Mouse (Mus musculus) intestine, embryonic 16.5 days (tissue): Measurements from ENCODE around the gene Abr. TPM values are rescaled to one million over a fixed set of nuclear protein-coding genes. Genes with fewer than 3 reads are reported as not detected.

ENCODE experiments used
- ATAC-seq: fragments of 200-750 bp; cut with Nextera tagmentation; 2 replicates; pipeline ENCODE4 v1.8.0; 2017; ENCODE audit warnings: moderate TSS enrichment, moderate library complexity
- H3K27ac ChIP-seq: fragments of 300-500 bp; sonication (generic); 2 replicates; pipeline ENCODE4 v1.5.1; 2014; ENCODE audit warnings: mild to moderate bottlenecking, low read length
- H3K27me3 ChIP-seq: fragments of 300-500 bp; sonication (generic); replicated peaks from 2 replicates; pipeline ENCODE4 v1.6.1; 2014; ENCODE audit warnings: low read length, control low read depth, mixed read lengths; ENCODE audit not compliant: control insufficient read depth, insufficient read depth
- H3K36me3 ChIP-seq: fragments of 300-500 bp; sonication (generic); 2 replicates; pipeline ENCODE4 v1.6.1; 2014; ENCODE audit warnings: low read length, control low read depth; ENCODE audit not compliant: control insufficient read depth, insufficient read depth
- H3K4me1 ChIP-seq: fragments of 300-500 bp; sonication (generic); 2 replicates; pipeline ENCODE4 v1.6.1; 2014; ENCODE audit warnings: low read length, control low read depth, mixed read lengths; ENCODE audit not compliant: control insufficient read depth, insufficient read depth
- H3K4me2 ChIP-seq: fragments of 300-500 bp; sonication (generic); 2 replicates; pipeline ENCODE4 v1.6.1; 2014; ENCODE audit warnings: low read depth, low read length, control low read depth
- H3K4me3 ChIP-seq: fragments of 300-500 bp; sonication (generic); 2 replicates; pipeline ENCODE4 v1.5.1; 2014; ENCODE audit warnings: mild to moderate bottlenecking, low read length
- H3K9ac ChIP-seq: fragments of 300-500 bp; sonication (generic); 2 replicates; pipeline ENCODE4 v1.6.1; 2014; ENCODE audit warnings: low read depth, low read length
- H3K9me3 ChIP-seq: fragments of 300-500 bp; sonication (generic); 2 replicates; pipeline ENCODE4 v1.6.1; 2016; ENCODE audit warnings: low read length, control low read depth; ENCODE audit not compliant: control insufficient read depth
- WGBS: fragments of 180-500 bp; shearing (Covaris S2); extraction: QIAGEN DNeasy Blood & Tissue Kit; methylation state at CpG from one replicate; pipeline ENCODE4 v1.1.7; 2014; 5-methylcytosine and 5-hydroxymethylcytosine counted together
- polyA plus RNA-seq: library from polyadenylated mRNA; unstranded; fragments of >200 nt; fragmentation: Nextera tagmentation; extraction: Ambion mirVana; gene quantifications from 2 replicates; pipeline ENCODE4 v1.2.1, GENCODE M21; 2015

The Abr gene
- polyA plus RNA-seq, 1 experiment from 2014 or later, result 29.5 TPM

- Histone ChIP-seq H3K36me3 (peaks cover 3% of the 10 kb centered on the region; the same call in 1 of the 2 replicates), H3K9me3 (no peaks in the 10 kb centered on the region), H3K4me1 (peaks cover 16% of the 10 kb centered on the region), H3K9ac (no peak overlapping the region), H3K27me3 (no peaks in the 10 kb centered on the region), H3K4me2 (no peak overlapping the region), H3K4me3 (no peak overlapping the region), H3K27ac (no peak overlapping the region)
- 66% methylated on average over 4 of the region's 4 CpGs for WGBS
- ATAC-seq, result no peak
Observed at GRCm38 (mm10) chr11:76429046-76429445, 193.1 kb downstream of the Abr start.

- H3K4me1 ChIP-seq, result peaks cover 16% of the 10 kb centered on the region
- no peak overlapping the region for H3K4me3 ChIP-seq
- no peak overlapping the region for H3K27ac ChIP-seq
- H3K4me2 ChIP-seq, result no peak overlapping the region
- no peaks in the 10 kb centered on the region for H3K27me3 ChIP-seq
- H3K9me3 ChIP-seq, result no peaks in the 10 kb centered on the region
- no peak for ATAC-seq
- no peak overlapping the region for H3K9ac ChIP-seq
- H3K36me3 ChIP-seq, result peaks cover 2% of the 10 kb centered on the region; the same call in 1 of the 2 replicates
- WGBS, result 67% methylated on average over 3 of the region's 3 CpGs
Observed at GRCm38 (mm10) chr11:76427781-76428180, 194.3 kb downstream of the Abr start.

- WGBS, result 53% methylated on average over 6 of the region's 6 CpGs
- Histone ChIP-seq H3K4me2 (no peak overlapping the region), H3K27me3 (no peaks in the 10 kb centered on the region), H3K9ac (no peak overlapping the region), H3K4me3 (no peak overlapping the region), H3K9me3 (no peaks in the 10 kb centered on the region), H3K27ac (no peak overlapping the region; the same call in 1 of the 2 replicates), H3K36me3 (peaks cover 10% of the 10 kb centered on the region; the same call in 1 of the 2 replicates), H3K4me1 (peaks cover 16% of the 10 kb centered on the region)
- peak; percentile 61; the same call in 1 of the 2 replicates for ATAC-seq
Observed at GRCm38 (mm10) chr11:76425749-76426148, 196.4 kb downstream of the Abr start.

- H3K27ac ChIP-seq, result no peak overlapping the region
- no peak overlapping the region for H3K9ac ChIP-seq
- no peak for ATAC-seq
- H3K4me1 ChIP-seq, result peaks cover 7% of the 10 kb centered on the region; the same call in 1 of the 2 replicates
- 67% methylated on average over 4 of the region's 4 CpGs for WGBS
- H3K4me2 ChIP-seq, result no peak overlapping the region
- no peaks in the 10 kb centered on the region for H3K27me3 ChIP-seq
- no peaks in the 10 kb centered on the region for H3K9me3 ChIP-seq
- H3K4me3 ChIP-seq, result no peak overlapping the region
- H3K36me3 ChIP-seq, result peaks cover 28% of the 10 kb centered on the region
Observed at GRCm38 (mm10) chr11:76420896-76421295, 201.2 kb downstream of the Abr start.

- peaks cover 35% of the 10 kb centered on the region for H3K36me3 ChIP-seq
- H3K27me3 ChIP-seq, result no peaks in the 10 kb centered on the region
- H3K4me3 ChIP-seq, result no peak overlapping the region
- no peak for ATAC-seq
- H3K9ac ChIP-seq, result no peak overlapping the region
- no peak overlapping the region for H3K4me2 ChIP-seq
- no peaks in the 10 kb centered on the region for H3K9me3 ChIP-seq
- no peak overlapping the region for H3K27ac ChIP-seq
- peaks cover 2% of the 10 kb centered on the region; the same call in 1 of the 2 replicates for H3K4me1 ChIP-seq
- WGBS, result 62% methylated on average over 4 of the region's 4 CpGs
Observed at GRCm38 (mm10) chr11:76419179-76419578, 202.9 kb downstream of the Abr start.

GRCm38 (mm10) chr11:76418423-76418822 lies 203.7 kb downstream of the Abr start:
- 74% methylated on average over 8 of the region's 8 CpGs for WGBS
- Histone ChIP-seq H3K36me3 (peaks cover 37% of the 10 kb centered on the region), H3K9ac (no peak overlapping the region), H3K4me1 (peaks cover 2% of the 10 kb centered on the region; the same call in 1 of the 2 replicates), H3K4me2 (no peak overlapping the region), H3K27me3 (no peaks in the 10 kb centered on the region), H3K9me3 (no peaks in the 10 kb centered on the region), H3K27ac (no peak overlapping the region), H3K4me3 (no peak overlapping the region)
- no peak for ATAC-seq

GRCm38 (mm10) chr11:76415985-76416384 lies 206.1 kb downstream of the Abr start:
- H3K36me3 ChIP-seq, result peaks cover 29% of the 10 kb centered on the region
- WGBS, result 48% methylated on average over 2 of the region's 2 CpGs
- no peak overlapping the region for H3K4me2 ChIP-seq
- no peaks in the 10 kb centered on the region for H3K27me3 ChIP-seq
- no peak overlapping the region for H3K4me3 ChIP-seq
- ATAC-seq, result peak; percentile 14; the same call in 1 of the 2 replicates
- no peak overlapping the region for H3K9ac ChIP-seq
- H3K27ac ChIP-seq, result peak overlapping the region; percentile 31
- no peaks in the 10 kb centered on the region for H3K9me3 ChIP-seq
- H3K4me1 ChIP-seq, result peaks cover 2% of the 10 kb centered on the region; the same call in 1 of the 2 replicates

- no peak overlapping the region for H3K9ac ChIP-seq
- H3K4me1 ChIP-seq, result 0 out of 2 replicates have a peak, but pooled peaks cover 2% of the 10 kb centered on the region
- ATAC-seq, result no peak
- H3K36me3 ChIP-seq, result peaks cover 29% of the 10 kb centered on the region
- no peak overlapping the region for H3K4me2 ChIP-seq
- no peaks in the 10 kb centered on the region for H3K9me3 ChIP-seq
- H3K27ac ChIP-seq, result no peak overlapping the region
- no peak overlapping the region for H3K4me3 ChIP-seq
- no peaks in the 10 kb centered on the region for H3K27me3 ChIP-seq
- 89% methylated on average over 4 of the region's 4 CpGs for WGBS
Observed at GRCm38 (mm10) chr11:76415001-76415400, 207.1 kb downstream of the Abr start.

GRCm38 (mm10) chr11:76413202-76413601 lies 208.9 kb downstream of the Abr start:
- Histone ChIP-seq H3K4me1 (0 out of 2 replicates have a peak, but pooled peaks cover 2% of the 10 kb centered on the region), H3K4me2 (no peak overlapping the region), H3K9ac (no peak overlapping the region), H3K9me3 (no peaks in the 10 kb centered on the region), H3K27ac (no peak overlapping the region), H3K4me3 (no peak overlapping the region), H3K27me3 (no peaks in the 10 kb centered on the region), H3K36me3 (peaks cover 20% of the 10 kb centered on the region)
- WGBS, result 76% methylated on average over 4 of the region's 4 CpGs
- ATAC-seq, result no peak

- Histone ChIP-seq H3K9ac (no peak overlapping the region), H3K9me3 (no peaks in the 10 kb centered on the region), H3K4me3 (no peak overlapping the region), H3K4me2 (no peak overlapping the region), H3K36me3 (peaks cover 11% of the 10 kb centered on the region; the same call in 1 of the 2 replicates), H3K27me3 (no peaks in the 10 kb centered on the region), H3K4me1 (0 out of 2 replicates have a peak, but pooled peaks cover 2% of the 10 kb centered on the region), H3K27ac (no peak overlapping the region)
- no peak for ATAC-seq
- 73% methylated on average over 12 of the region's 12 CpGs for WGBS
Observed at GRCm38 (mm10) chr11:76410826-76411225, 211.3 kb downstream of the Abr start.
